Mouse (Mus musculus) adrenal gland, postnatal 36 days (tissue): ENCODE measurements at regions not wholly inside any gene's neighbourhood (a gene's known extent, or its start where the extent isn't known, plus 50 kb on each side); places are given as distances from the start of the nearest gene placed in this dataset.

Source experiments
- DNase-seq, 2 experiments: peaks; one replicate each; pipeline ENCODE4 v3.0.0; 2021; ENCODE audit warnings: mixed read lengths in 1 of 2

DNA sequence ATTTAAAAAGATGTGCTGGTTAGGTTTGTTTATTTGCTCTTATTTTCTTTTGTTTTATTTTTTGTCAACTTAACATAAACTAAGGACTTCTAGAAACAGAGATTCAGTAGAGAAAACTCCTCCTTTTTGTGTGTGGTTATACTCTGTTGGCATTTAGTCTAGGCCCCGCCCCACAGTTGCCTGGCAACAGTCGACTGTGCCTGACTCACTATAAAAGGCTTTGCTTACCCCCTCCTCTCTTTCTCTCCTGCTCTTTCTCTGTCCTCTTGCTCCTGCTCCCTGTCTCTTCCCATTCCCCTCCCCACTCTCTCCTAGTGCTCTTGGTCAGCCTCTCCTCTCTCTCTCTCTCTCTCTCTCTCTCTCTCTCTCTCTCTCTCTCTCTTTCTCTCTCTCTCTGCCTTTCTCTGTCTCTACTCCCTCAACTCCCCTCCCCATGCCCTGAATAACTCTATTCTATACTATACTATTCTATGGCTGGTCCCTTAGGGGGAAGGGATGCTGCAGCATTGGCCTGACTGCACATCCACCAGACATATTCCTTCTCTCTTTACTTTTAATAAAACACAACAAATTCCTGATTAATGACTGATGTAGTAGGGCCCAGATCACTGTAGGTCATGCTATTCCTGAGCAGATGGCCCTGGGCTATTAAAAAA is 76.6 kb upstream of the Fscb start:
- DNase-seq = peak in 1 of 2 experiments; percentile 1

DNA sequence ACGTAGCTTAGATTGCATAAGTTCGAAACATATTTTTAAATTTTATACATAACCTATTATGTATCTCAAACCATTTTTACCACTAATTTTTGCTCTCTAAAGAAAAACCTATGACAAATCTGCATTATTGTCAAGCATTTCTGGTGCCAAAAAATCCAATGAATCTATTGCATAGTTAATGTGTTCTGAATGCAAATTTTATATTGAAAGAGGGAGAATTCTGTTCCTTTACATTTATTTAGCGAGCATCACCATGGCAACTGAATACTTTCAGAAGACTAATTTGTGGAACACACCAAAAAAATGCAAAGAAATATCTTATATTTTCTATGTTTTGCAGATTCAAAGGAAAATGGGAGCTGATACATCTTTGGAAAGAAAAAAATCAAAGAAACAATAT is 66.6 kb upstream of the Fscb start:
- no peak for DNase-seq
